Mouse (Mus musculus): Measurements from ENCODE around the gene 1500011B03Rik.
"Not testable (repeated sequence)": the region's sequence is repeated elsewhere in the genome, so short reads cannot be mapped to it uniquely, and the experiment has no call there.

1500011B03Rik gene

GRCm38 (mm10) chr5:114822796-114823688 lies at the start of gene 1500011B03Rik:
TSS of gene 1500011B03Rik (minus strand) at chr5:114823468.
- peak; percentile 34 to 56 for DNase-seq

- no peak for DNase-seq
Observed at GRCm38 (mm10) chr5:114865279-114865678, 42.0 kb upstream of the 1500011B03Rik start.

- DNase-seq = no peak
Observed at GRCm38 (mm10) chr5:114864813-114865212, 41.5 kb upstream of the 1500011B03Rik start.

GRCm38 (mm10) chr5:114861730-114862129 lies 38.5 kb upstream of the 1500011B03Rik start:
- DNase-seq = peak; percentile 37 to 49

GRCm38 (mm10) chr5:114859253-114859652 lies 36.0 kb upstream of the 1500011B03Rik start:
- DNase-seq = peak; percentile 24 to 68

GRCm38 (mm10) chr5:114858582-114858981 lies 35.3 kb upstream of the 1500011B03Rik start, which contains the start of gene Gm9936:
TSS of gene Gm9936 (minus strand) at chr5:114858682.
- DNase-seq = no peak

GRCm38 (mm10) chr5:114853364-114853763 lies 30.1 kb upstream of the 1500011B03Rik start, which contains the start of gene 4930519G04Rik:
TSS of gene 4930519G04Rik (plus strand) at chr5:114853664.
- not testable (repeated sequence) for DNase-seq

- no peak for DNase-seq
Observed at GRCm38 (mm10) chr5:114851565-114852236, 28.4 kb upstream of the 1500011B03Rik start.

GRCm38 (mm10) chr5:114844371-114844770 lies 21.1 kb upstream of the 1500011B03Rik start:
- DNase-seq = not testable (repeated sequence)

- no peak for DNase-seq
Observed at GRCm38 (mm10) chr5:114842674-114843073, 19.4 kb upstream of the 1500011B03Rik start.

- DNase-seq = not testable (repeated sequence)
Observed at GRCm38 (mm10) chr5:114842155-114842554, 18.9 kb upstream of the 1500011B03Rik start.

GRCm38 (mm10) chr5:114840481-114840880 lies 17.2 kb upstream of the 1500011B03Rik start:
- DNase-seq = not testable (repeated sequence)

GRCm38 (mm10) chr5:114836886-114837285 lies 13.6 kb upstream of the 1500011B03Rik start:
- no peak for DNase-seq

GRCm38 (mm10) chr5:114829740-114830139 lies 6.5 kb upstream of the 1500011B03Rik start:
- DNase-seq = no peak

- DNase-seq = no peak
Observed at GRCm38 (mm10) chr5:114827427-114827826, 4.2 kb upstream of the 1500011B03Rik start.

GRCm38 (mm10) chr5:114825978-114826691 lies 2.9 kb upstream of the 1500011B03Rik start:
- DNase-seq = peak; percentile 78 to 85

GRCm38 (mm10) chr5:114824197-114824596 lies 929 bp upstream of the 1500011B03Rik start:
- peak in 1 of 2 experiments; percentile 66 for DNase-seq

GRCm38 (mm10) chr5:114818124-114818523 lies 5.1 kb downstream of the 1500011B03Rik start:
- DNase-seq = peak in 1 of 2 experiments; percentile 42

- no peak for DNase-seq
Observed at GRCm38 (mm10) chr5:114816599-114816998, 6.7 kb downstream of the 1500011B03Rik start.

GRCm38 (mm10) chr5:114813525-114814181 lies 9.6 kb downstream of the 1500011B03Rik start:
- peak; percentile 73 to 77 for DNase-seq

- no peak for DNase-seq
Observed at GRCm38 (mm10) chr5:114809826-114810225, 13.4 kb downstream of the 1500011B03Rik start.

GRCm38 (mm10) chr5:114809181-114809756 lies 14.0 kb downstream of the 1500011B03Rik start:
- no peak for DNase-seq
